Mouse (Mus musculus) ES-E14 (cell line): ENCODE results near the gene Zbtb8os. TPM values are rescaled to one million over a fixed set of nuclear protein-coding genes. Genes with fewer than 3 reads are reported as not detected.

Experiments used
- DNase-seq: peaks from one replicate; pipeline ENCODE4 v3.0.0-alpha.2; 2013; ENCODE audit warnings: low read depth, low spot score
- H3K27ac ChIP-seq: 2 replicates; pipeline ENCODE4 v1.5.1; 2012; ENCODE audit warnings: low read depth, mild to moderate bottlenecking, low read length, moderate library complexity, mixed read lengths; ENCODE audit not compliant: poor library complexity, insufficient read depth, severe bottlenecking
- H3K36me3 ChIP-seq: 2 replicates; pipeline ENCODE4 v1.6.1; 2012; ENCODE audit warnings: mild to moderate bottlenecking, low read length, moderate library complexity, mixed read lengths; ENCODE audit not compliant: control insufficient read depth, poor library complexity, insufficient read depth, severe bottlenecking
- H3K4me1 ChIP-seq, 2 experiments: fragments of 150-350 bp in 1 of 2; sonication (generic) in 1 of 2; 2 replicates each; pipeline ENCODE4 v1.6.1; 2012; ENCODE audit warnings: low read length in 2 of 2, mild to moderate bottlenecking in 1 of 2, mixed read lengths in 1 of 2; ENCODE audit not compliant: control insufficient read depth in 2 of 2, insufficient read depth in 2 of 2, poor library complexity in 1 of 2
- H3K4me3 ChIP-seq, 2 experiments: fragments of 150-350 bp in 1 of 2; sonication (generic) in 1 of 2; 2 replicates each; pipeline ENCODE4 v1.5.1; 2012; ENCODE audit warnings: low read length in 2 of 2, low read depth in 1 of 2, mild to moderate bottlenecking in 1 of 2, mixed read lengths in 1 of 2; ENCODE audit not compliant: insufficient read depth in 1 of 2, poor library complexity in 1 of 2, severe bottlenecking in 1 of 2
- H3K9ac ChIP-seq: 2 replicates; pipeline ENCODE4 v1.6.1; 2012; ENCODE audit warnings: low read depth, mild to moderate bottlenecking, low read length, mixed read lengths; ENCODE audit not compliant: poor library complexity, insufficient read depth, severe bottlenecking
- H3K9me3 ChIP-seq: fragments of 150-350 bp; sonication (generic); 2 replicates; pipeline ENCODE4 v1.6.1; 2012; ENCODE audit warnings: low read depth, mild to moderate bottlenecking, low read length; ENCODE audit not compliant: control insufficient read depth, insufficient read depth
- CHD2 ChIP-seq: IDR thresholded peaks from 2 replicates; pipeline ENCODE4 v1.6.1; 2014; ENCODE audit warnings: mild to moderate bottlenecking, low read depth, low read length, inconsistent platforms
- HCFC1 ChIP-seq: IDR thresholded peaks from 2 replicates; pipeline ENCODE4 v1.6.1; 2012; ENCODE audit warnings: low read length, inconsistent platforms, borderline replicate concordance; ENCODE audit not compliant: insufficient read depth
- MAFK ChIP-seq: IDR thresholded peaks from 2 replicates; pipeline ENCODE4 v1.6.1; 2014; ENCODE audit warnings: mild to moderate bottlenecking, low read depth, low read length, inconsistent platforms; ENCODE audit not compliant: insufficient read depth
- ZC3H11A ChIP-seq: IDR thresholded peaks from 2 replicates; pipeline ENCODE4 v1.6.1; 2012; ENCODE audit warnings: low read depth, mild to moderate bottlenecking, inconsistent platforms, low read length, borderline replicate concordance
- ZNF384 ChIP-seq: IDR thresholded peaks from 2 replicates; pipeline ENCODE4 v1.6.1; 2012; ENCODE audit warnings: low read depth, low read length, inconsistent platforms
- in situ Hi-C, 2 experiments: fragments of 600-800 bp; cut with MboI; formaldehyde crosslinking; loops; one replicate each; pipeline ENCODE4 v1.15.1; 2025; ENCODE audit warnings: low sequenced_read_pairs in 2 of 2, inconsistent platforms in 1 of 2; ENCODE audit not compliant: unreplicated experiment in 2 of 2
- total RNA-seq: library from RNA; depleted of rRNA; stranded (reverse); fragments of 300-350 nt; gene quantifications from 2 replicates; pipeline ENCODE4 v1.2.3, GENCODE M21; 2012

Zbtb8os gene
- total RNA-seq, 1 experiment = 59.9 TPM

DNA sequence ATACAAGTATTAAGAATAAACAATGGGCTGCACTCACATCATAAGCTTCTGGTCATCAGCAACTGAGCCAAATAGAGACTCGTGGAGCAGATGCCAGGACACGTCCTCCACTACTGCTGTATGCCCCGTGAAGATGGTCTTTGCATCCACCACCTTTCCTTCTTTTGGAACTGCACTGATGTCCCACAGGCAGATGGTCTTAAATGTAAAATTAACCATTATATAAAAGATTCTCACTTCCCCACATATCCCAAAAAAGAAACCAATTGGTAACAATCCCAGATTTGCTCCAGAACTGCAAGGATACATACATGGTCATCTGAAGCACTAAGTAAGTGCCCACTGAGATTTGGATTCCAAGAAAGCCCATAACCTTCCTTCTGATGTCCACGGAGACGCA, 13.5 kb upstream of the Zbtb8os start:
- Histone ChIP-seq H3K4me3 (no peak overlapping the region), H3K36me3 (peaks cover 28% of the 10 kb centered on the region), H3K27ac (no peak overlapping the region), H3K9ac (no peak overlapping the region), H3K4me1 (no peaks in the 10 kb centered on the region), H3K9me3 (no peaks in the 10 kb centered on the region)
- in situ Hi-C loops = no loop called here
- no peak for DNase-seq
- TF ChIP-seq ZC3H11A (no peak), MAFK (no peak), CHD2 (no peak)

DNA sequence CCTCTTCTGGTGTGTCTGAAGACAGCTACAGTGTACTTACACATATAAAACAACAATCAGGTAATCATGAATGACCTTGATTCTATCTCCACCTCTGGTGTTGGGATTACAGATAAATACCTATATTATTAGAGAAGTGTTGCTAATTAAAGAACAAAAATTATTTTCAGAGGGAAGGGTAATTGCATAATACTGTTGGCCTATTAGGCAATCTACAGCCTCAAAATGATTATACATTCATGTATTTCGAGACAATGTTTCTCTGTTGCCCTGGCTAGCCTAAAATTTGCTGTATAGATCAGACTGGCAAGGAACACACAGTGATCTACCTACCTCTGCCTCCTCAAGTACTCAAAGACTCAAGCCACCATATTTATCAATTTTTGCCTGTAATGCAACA, 12.0 kb upstream of the Zbtb8os start:
- no peak overlapping the region for H3K4me3 ChIP-seq
- in situ Hi-C loops = no loop called here
- no peak for DNase-seq
- peaks cover 32% of the 10 kb centered on the region for H3K36me3 ChIP-seq
- H3K9me3 ChIP-seq = no peaks in the 10 kb centered on the region
- no peak for TF ChIP-seq ZC3H11A
- no peak for TF ChIP-seq CHD2
- TF ChIP-seq MAFK = no peak
- no peak for TF ChIP-seq ZNF384
- TF ChIP-seq HCFC1 = no peak
- H3K4me1 ChIP-seq = no peaks in the 10 kb centered on the region
- no peak overlapping the region for H3K27ac ChIP-seq
- H3K9ac ChIP-seq = no peak overlapping the region

DNA sequence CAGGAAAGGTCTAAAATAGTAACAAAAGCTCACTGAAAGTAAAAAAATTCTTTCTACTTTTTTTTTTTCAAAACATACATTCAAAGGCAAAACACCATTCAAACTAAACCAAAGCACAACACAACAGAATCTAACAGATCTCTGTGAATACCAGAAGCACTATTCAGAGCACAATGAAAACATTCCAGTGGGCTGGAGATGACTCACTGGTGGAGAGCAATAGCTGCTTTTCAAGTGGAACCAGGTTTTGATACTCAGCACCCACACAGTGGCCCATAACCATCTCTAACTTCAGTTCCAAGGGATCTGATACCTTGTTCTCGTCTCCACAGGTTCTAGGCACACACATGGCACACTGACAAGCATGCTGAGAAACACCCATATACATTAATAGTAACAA, 10.7 kb upstream of the Zbtb8os start:
- TF ChIP-seq ZNF384 = no peak
- no peak for TF ChIP-seq ZC3H11A
- Histone ChIP-seq H3K9me3 (no peaks in the 10 kb centered on the region), H3K36me3 (peaks cover 35% of the 10 kb centered on the region), H3K4me1 (no peaks in the 10 kb centered on the region), H3K9ac (no peak overlapping the region), H3K27ac (no peak overlapping the region), H3K4me3 (no peak overlapping the region)
- in situ Hi-C loops = no loop called here
- DNase-seq = no peak

DNA sequence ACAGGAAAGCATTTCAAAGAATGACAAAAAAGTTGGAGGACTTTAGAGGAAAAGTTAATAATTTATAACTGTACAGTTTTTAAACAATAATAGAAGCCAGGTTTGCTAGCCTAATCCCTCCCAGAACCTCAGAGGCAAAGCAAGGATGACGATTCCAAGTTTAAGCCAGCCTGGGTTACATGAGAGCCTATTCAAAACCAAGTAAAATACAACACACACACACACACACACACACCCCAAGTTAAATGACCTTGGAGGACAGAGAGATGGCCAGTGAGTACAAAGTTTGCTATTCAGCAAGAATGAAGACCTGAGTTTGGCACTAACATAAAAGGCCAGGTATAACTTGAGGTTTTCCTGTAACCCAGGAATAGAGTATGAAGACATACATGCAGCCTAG, 9.3 kb upstream of the Zbtb8os start:
- H3K27ac ChIP-seq = no peak overlapping the region

DNA sequence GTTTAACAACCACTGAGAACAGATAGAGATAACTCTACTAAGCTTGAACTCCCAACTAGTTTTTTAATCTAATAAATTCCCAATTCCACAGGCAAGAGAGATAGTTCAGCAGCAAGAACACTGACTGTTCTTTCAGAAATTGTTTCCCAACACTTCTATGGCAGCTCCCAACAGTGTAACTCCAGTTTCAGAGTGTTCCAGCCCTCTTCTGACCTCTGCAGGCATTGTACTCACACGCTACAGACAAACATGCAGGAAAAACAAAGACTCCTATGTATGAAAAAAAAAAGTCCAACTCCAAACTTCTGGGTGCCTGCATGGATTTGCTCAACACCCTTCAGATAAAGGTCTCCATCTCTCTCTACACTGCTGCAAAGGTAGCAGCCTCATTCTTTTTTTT, 2.6 kb upstream of the Zbtb8os start:
- Histone ChIP-seq H3K9me3 (no peaks in the 10 kb centered on the region), H3K27ac (no peak overlapping the region), H3K4me1 (peaks cover 2% of the 10 kb centered on the region in 2 experiments; a peak in 2 of 4 replicates), H3K9ac (no peak overlapping the region; the same call in 1 of the 2 replicates), H3K4me3 (peak overlapping the region in 1 of 2 experiments; percentile 100; a peak in 1 of 4 replicates), H3K36me3 (peaks cover 29% of the 10 kb centered on the region)
- in situ Hi-C loops = no loop called here
- TF ChIP-seq ZNF384 (no peak), HCFC1 (no peak), CHD2 (no peak), ZC3H11A (no peak), MAFK (no peak)
- DNase-seq = no peak

More for the DNA sequence above, 9.3 kb upstream of the Zbtb8os start:
- TF ChIP-seq HCFC1 (no peak), CHD2 (no peak), MAFK (no peak), ZNF384 (no peak), ZC3H11A (no peak)
- Histone ChIP-seq H3K36me3 (peaks cover 36% of the 10 kb centered on the region), H3K4me3 (no peak overlapping the region), H3K4me1 (0 out of 4 replicates have a peak, but pooled peaks cover 0 to 2% of the 10 kb centered on the region in 2 experiments), H3K9ac (no peak overlapping the region), H3K9me3 (no peaks in the 10 kb centered on the region)
- no peak for DNase-seq
- in situ Hi-C loops = no loop called here
